Mouse (Mus musculus): ENCODE measurements around the gene Il17rd.

The Il17rd gene

GRCm38 (mm10) chr14:27038783-27039182 lies at the start of gene Il17rd:
Il17rd (plus strand) TSS chr14:27038941.
- no peak for DNase-seq (ENCODE audit: low read depth)

- DNase-seq (ENCODE audit: low read depth): no peak
Observed at GRCm38 (mm10) chr14:26991622-26992021, 47.1 kb upstream of the Il17rd start.

GRCm38 (mm10) chr14:26993427-26993826 lies 45.3 kb upstream of the Il17rd start:
- no peak for DNase-seq (ENCODE audit: low read depth)

- DNase-seq (ENCODE audit: low read depth): no peak
Observed at GRCm38 (mm10) chr14:26994211-26994741, 44.5 kb upstream of the Il17rd start, which contains the start of gene Hesx1. Hesx1 (plus strand) TSS chr14:26994416.

GRCm38 (mm10) chr14:26996257-26996656 lies 42.5 kb upstream of the Il17rd start:
- no peak for DNase-seq (ENCODE audit: low read depth)

GRCm38 (mm10) chr14:27000386-27000785 lies 38.4 kb upstream of the Il17rd start:
- peak; percentile 43 for DNase-seq (ENCODE audit: low read depth)

GRCm38 (mm10) chr14:27004906-27005305 lies 33.8 kb upstream of the Il17rd start:
- no peak for DNase-seq (ENCODE audit: low read depth)

- DNase-seq (ENCODE audit: low read depth): no peak
Observed at GRCm38 (mm10) chr14:27005937-27006336, 32.8 kb upstream of the Il17rd start.

GRCm38 (mm10) chr14:27011561-27011960 lies 27.2 kb upstream of the Il17rd start:
- no peak for DNase-seq (ENCODE audit: low read depth)

GRCm38 (mm10) chr14:27013658-27014057 lies 25.1 kb upstream of the Il17rd start:
- DNase-seq (ENCODE audit: low read depth): no peak

- no peak for DNase-seq (ENCODE audit: low read depth)
Observed at GRCm38 (mm10) chr14:27017936-27018335, 20.8 kb upstream of the Il17rd start.

- no peak for DNase-seq (ENCODE audit: low read depth)
Observed at GRCm38 (mm10) chr14:27019850-27020249, 18.9 kb upstream of the Il17rd start.

- peak; percentile 64 for DNase-seq (ENCODE audit: low read depth)
Observed at GRCm38 (mm10) chr14:27022876-27023275, 15.9 kb upstream of the Il17rd start.

- DNase-seq (ENCODE audit: low read depth): no peak
Observed at GRCm38 (mm10) chr14:27024664-27025063, 14.1 kb upstream of the Il17rd start.

GRCm38 (mm10) chr14:27029771-27030173 lies 9.0 kb upstream of the Il17rd start:
- peak; percentile 48 for DNase-seq (ENCODE audit: low read depth)

- DNase-seq (ENCODE audit: low read depth): peak; percentile 42
Observed at GRCm38 (mm10) chr14:27031142-27031541, 7.6 kb upstream of the Il17rd start.

- no peak for DNase-seq (ENCODE audit: low read depth)
Observed at GRCm38 (mm10) chr14:27037513-27037912, 1.2 kb upstream of the Il17rd start.

- DNase-seq (ENCODE audit: low read depth): no peak
Observed at GRCm38 (mm10) chr14:27039281-27040248, 824 bp downstream of the Il17rd start.

- no peak for DNase-seq (ENCODE audit: low read depth)
Observed at GRCm38 (mm10) chr14:27040451-27040850, 1.7 kb downstream of the Il17rd start.

GRCm38 (mm10) chr14:27042280-27042983 lies 3.7 kb downstream of the Il17rd start:
- DNase-seq (ENCODE audit: low read depth): no peak

- no peak for DNase-seq (ENCODE audit: low read depth)
Observed at GRCm38 (mm10) chr14:27043416-27043815, 4.7 kb downstream of the Il17rd start.

- no peak for DNase-seq (ENCODE audit: low read depth)
Observed at GRCm38 (mm10) chr14:27044221-27044966, 5.7 kb downstream of the Il17rd start.
